Mouse (Mus musculus) heart, embryonic 16.5 days (tissue): ENCODE data around the gene Glt6d1. TPM values are rescaled to one million over a fixed set of nuclear protein-coding genes. Genes with fewer than 3 reads are reported as not detected.

Experiments used
- ATAC-seq: fragments of 200-750 bp; cut with Nextera tagmentation; replicated peaks from 2 replicates; pipeline ENCODE4 v1.8.0; 2017; ENCODE audit warnings: moderate number of reproducible peaks; ENCODE audit not compliant: insufficient read depth, low FRiP score; ENCODE audit errors: extremely low read depth
- H3K27ac ChIP-seq: fragments of 300-500 bp; sonication (generic); 2 replicates; pipeline ENCODE4 v1.5.1; 2014; ENCODE audit warnings: mild to moderate bottlenecking, low read length, control low read depth, moderate library complexity
- H3K27me3 ChIP-seq: fragments of 300-500 bp; sonication (generic); 2 replicates; pipeline ENCODE4 v1.6.1; 2014; ENCODE audit warnings: low read length, mixed read lengths; ENCODE audit not compliant: control insufficient read depth, insufficient read depth
- H3K36me3 ChIP-seq: fragments of 300-500 bp; sonication (generic); 2 replicates; pipeline ENCODE4 v1.6.1; 2014; ENCODE audit not compliant: control insufficient read depth, insufficient read depth
- H3K4me1 ChIP-seq: fragments of 300-500 bp; sonication (generic); 2 replicates; pipeline ENCODE4 v1.6.1; 2014; ENCODE audit warnings: low read length, mixed read lengths; ENCODE audit not compliant: control insufficient read depth, insufficient read depth
- H3K4me2 ChIP-seq: fragments of 300-500 bp; sonication (generic); 2 replicates; pipeline ENCODE4 v1.6.1; 2014; ENCODE audit warnings: low read depth, mild to moderate bottlenecking, control low read depth, low read length
- H3K4me3 ChIP-seq: fragments of 300-500 bp; sonication (generic); 2 replicates; pipeline ENCODE4 v1.5.1; 2014; ENCODE audit warnings: mild to moderate bottlenecking, control low read depth, low read length
- H3K9ac ChIP-seq: fragments of 300-500 bp; sonication (generic); 2 replicates; pipeline ENCODE4 v1.6.1; 2014; ENCODE audit warnings: low read length, control low read depth
- H3K9me3 ChIP-seq: fragments of 300-500 bp; sonication (generic); replicated peaks from 2 replicates; pipeline ENCODE4 v1.6.1; 2016; ENCODE audit warnings: low read length; ENCODE audit not compliant: control insufficient read depth
- WGBS: fragments of 180-500 bp; shearing (Covaris S2); extraction: QIAGEN DNeasy Blood & Tissue Kit; methylation state at CpG from one replicate; pipeline ENCODE4 v1.1.7; 2014; 5-methylcytosine and 5-hydroxymethylcytosine counted together
- polyA plus RNA-seq: library from polyadenylated mRNA; unstranded; fragments of >200 nt; fragmentation: Nextera tagmentation; extraction: Ambion mirVana; gene quantifications from 2 replicates; pipeline ENCODE4 v1.2.1, GENCODE M21; 2015

Gene Glt6d1
- polyA plus RNA-seq, 1 experiment from 2014 or later = not detected

DNA sequence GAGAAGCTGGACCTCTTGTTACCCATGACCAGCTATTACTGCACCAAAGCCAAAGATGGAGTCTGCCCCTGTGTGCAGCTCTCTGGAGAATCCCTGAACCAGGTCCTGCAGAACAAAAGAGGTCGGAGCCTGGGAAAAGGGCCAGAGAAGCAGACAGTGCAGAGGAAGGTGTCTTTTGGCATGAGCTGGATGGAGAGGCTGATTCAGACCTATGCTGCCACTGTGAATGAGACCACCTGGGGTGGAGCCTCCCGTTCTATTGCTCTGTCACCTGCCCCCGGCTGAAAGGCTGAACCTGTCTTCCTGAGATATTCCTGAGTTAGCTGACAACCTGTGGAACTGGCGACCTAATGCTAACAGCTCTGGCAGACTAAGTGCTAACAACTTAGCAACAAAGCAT, 34.7 kb downstream of the Glt6d1 start:
- Histone ChIP-seq H3K9me3 (no peaks in the 10 kb centered on the region), H3K36me3 (no peaks in the 10 kb centered on the region), H3K27me3 (peaks cover 4% of the 10 kb centered on the region; the same call in 1 of the 2 replicates), H3K4me2 (no peak overlapping the region), H3K4me3 (no peak overlapping the region), H3K27ac (no peak overlapping the region), H3K4me1 (no peaks in the 10 kb centered on the region), H3K9ac (no peak overlapping the region)
- 52% methylated on average over 4 of the region's 4 CpGs for WGBS
- no peak for ATAC-seq

DNA sequence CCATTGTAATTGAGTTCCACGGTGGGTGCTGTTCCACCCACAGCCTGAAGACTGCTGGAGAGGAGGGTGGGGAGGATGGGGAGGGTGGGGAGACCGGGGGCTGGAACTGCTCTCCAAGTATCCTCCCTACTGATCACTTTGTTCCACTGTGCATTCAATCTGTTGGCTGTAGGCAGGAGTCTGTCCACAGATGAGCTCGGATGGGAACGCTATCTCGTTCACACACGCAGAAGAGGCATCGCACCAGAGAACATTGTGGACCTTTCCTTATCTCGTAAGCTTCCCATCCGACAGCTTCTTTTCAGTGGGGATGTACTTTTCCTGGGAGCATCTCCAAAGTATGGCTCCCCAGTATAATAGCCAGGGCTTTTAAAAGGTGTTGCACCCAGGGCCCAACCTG, 36.6 kb downstream of the Glt6d1 start:
- 67% methylated on average over 9 of the region's 9 CpGs for WGBS
- Histone ChIP-seq H3K4me3 (no peak overlapping the region), H3K9ac (no peak overlapping the region), H3K27me3 (peaks cover 2% of the 10 kb centered on the region; the same call in 1 of the 2 replicates), H3K4me1 (no peaks in the 10 kb centered on the region), H3K9me3 (no peaks in the 10 kb centered on the region), H3K36me3 (no peaks in the 10 kb centered on the region), H3K27ac (no peak overlapping the region), H3K4me2 (no peak overlapping the region)
- ATAC-seq = no peak

DNA sequence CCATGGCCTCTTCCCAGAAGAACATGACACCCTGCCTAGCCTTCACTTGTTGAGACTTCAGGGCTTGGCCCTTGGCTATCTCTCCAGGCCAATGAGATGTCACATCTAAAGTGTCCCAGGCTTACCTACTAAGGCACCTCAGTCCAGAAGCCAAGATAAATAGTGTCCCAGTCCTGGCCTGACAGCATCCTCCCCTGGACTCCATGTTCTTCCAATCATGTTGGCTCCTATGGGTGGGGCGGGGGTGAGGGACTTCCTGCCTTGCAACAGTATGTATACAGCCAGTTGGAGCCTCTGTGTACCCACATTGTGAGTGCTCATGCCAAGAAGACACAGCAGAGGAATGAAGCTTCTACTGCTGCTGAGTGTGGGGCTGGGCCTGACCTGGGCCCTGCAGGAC, 38.9 kb downstream of the Glt6d1 start, which contains the start of gene Lcn11:
TSS of gene Lcn11 (plus strand) at position 301 of the 400 bp plus-strand sequence.
- H3K4me2 ChIP-seq = no peak within 1 kb of the TSS

DNA sequence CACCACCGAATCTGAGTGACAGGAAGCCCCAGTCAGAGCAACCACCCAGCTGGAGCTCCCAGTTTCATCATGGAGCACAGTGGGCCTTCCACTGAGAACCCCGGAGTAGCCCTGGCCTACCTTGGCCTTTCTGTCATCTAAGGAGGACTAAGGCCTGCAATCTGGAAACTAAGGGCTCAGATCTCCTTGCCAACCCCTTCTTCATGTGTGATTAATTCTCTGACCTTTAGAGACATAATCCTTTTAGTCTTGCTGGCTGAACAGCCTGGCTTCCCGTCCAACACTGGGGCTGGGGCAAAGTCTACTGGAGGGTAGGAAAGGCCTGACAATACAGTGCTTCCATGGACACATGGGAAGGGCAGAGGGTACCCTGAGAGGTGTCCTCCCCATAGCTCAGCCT, 39.7 kb downstream of the Glt6d1 start:
- no peaks in the 10 kb centered on the region for H3K9me3 ChIP-seq
- H3K9ac ChIP-seq = no peak overlapping the region
- no peaks in the 10 kb centered on the region for H3K36me3 ChIP-seq
- no peak for ATAC-seq
- H3K27ac ChIP-seq = no peak overlapping the region
- H3K27me3 ChIP-seq = peaks cover 2% of the 10 kb centered on the region; the same call in 1 of the 2 replicates
- H3K4me1 ChIP-seq = no peaks in the 10 kb centered on the region
- no peak overlapping the region for H3K4me2 ChIP-seq
- H3K4me3 ChIP-seq = no peak overlapping the region
- 72% methylated on average over 3 of the region's 3 CpGs for WGBS

More for the DNA sequence above, 38.9 kb downstream of the Glt6d1 start, which contains the start of gene Lcn11:
- H3K9me3 ChIP-seq = no peaks in the 10 kb centered on the region
- H3K9ac ChIP-seq = no peak within 1 kb of the TSS
- no peak within 1 kb of the TSS for H3K27ac ChIP-seq
- H3K27me3 ChIP-seq = peaks cover 2% of the 10 kb centered on the region; the same call in 1 of the 2 replicates
- no peak for ATAC-seq
- no peak within 1 kb of the TSS for H3K4me3 ChIP-seq
- 87% methylated on average over 1 of the region's 1 CpGs for WGBS
- no peaks in the 10 kb centered on the region for H3K4me1 ChIP-seq
- H3K36me3 ChIP-seq = no peaks in the 10 kb centered on the region

DNA sequence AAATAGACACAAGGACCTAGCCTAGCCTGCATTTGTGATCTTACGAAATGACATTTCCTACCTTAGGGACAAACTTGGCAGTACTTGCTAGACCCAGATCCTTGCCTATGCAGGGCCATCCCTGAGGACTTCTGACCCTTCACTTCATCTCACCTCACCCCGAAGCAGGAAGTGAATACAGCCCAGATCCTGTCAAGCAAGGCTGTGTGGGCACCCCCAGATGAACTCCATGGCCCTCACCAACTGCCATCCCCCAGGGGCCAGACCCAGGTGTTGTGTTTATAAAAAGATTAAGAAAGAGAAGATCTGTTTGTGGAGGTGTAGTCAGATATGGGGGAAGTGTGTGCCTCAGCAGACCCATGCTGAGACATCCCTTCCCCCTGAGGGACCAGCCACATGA, 41.0 kb downstream of the Glt6d1 start:
- no peak for ATAC-seq
- Histone ChIP-seq H3K4me1 (no peaks in the 10 kb centered on the region), H3K27ac (no peak overlapping the region), H3K9ac (no peak overlapping the region), H3K36me3 (no peaks in the 10 kb centered on the region), H3K4me2 (no peak overlapping the region), H3K9me3 (no peaks in the 10 kb centered on the region), H3K4me3 (no peak overlapping the region), H3K27me3 (no peaks in the 10 kb centered on the region)
- 69% methylated on average over 2 of the region's 2 CpGs for WGBS

DNA sequence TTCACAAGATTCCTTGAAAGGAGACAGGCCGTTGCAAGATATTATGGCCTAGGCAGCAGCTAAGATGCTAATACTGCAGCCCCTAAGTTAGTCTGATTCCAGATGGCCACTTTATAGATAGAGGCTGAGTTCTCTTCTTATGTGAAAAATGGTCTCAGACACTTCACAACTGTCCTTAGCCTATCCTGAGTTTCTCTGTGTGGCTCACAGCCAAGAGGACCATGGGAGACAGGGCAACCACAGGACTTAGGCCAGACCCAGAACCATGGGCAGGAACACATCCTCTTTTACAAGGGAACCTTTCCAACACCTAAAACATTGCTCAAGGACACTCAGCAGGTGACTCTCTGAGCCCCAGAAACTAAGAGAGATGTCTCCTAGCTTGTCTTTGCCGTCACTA, 42.1 kb downstream of the Glt6d1 start:
- Histone ChIP-seq H3K27ac (no peak overlapping the region), H3K36me3 (no peaks in the 10 kb centered on the region), H3K4me2 (no peak overlapping the region), H3K9me3 (no peaks in the 10 kb centered on the region), H3K4me3 (no peak overlapping the region), H3K27me3 (no peaks in the 10 kb centered on the region), H3K9ac (no peak overlapping the region), H3K4me1 (no peaks in the 10 kb centered on the region)
- no peak for ATAC-seq
- WGBS = 78% methylated on average over 2 of the region's 2 CpGs

DNA sequence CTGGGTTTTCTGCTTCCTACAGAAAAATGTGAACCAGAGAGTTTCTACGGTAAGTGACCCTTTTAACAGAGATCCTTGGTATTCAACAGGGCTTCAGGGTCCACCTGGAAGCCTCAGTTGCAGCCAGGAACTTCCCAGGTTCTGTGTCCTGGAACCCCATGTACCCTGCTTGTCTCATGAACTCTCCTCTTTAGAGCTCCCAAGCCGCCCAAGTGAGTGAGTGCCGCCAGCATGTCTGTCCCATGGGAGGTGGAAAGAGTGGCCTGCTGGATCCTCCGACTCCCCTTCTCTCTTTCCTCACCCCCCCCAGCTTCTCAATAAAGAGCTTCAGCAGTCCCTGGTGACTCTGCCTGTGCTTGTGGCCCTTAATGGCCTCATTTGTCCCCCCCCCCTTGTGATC, 47.9 kb downstream of the Glt6d1 start:
- Histone ChIP-seq H3K27me3 (no peaks in the 10 kb centered on the region), H3K4me3 (no peak overlapping the region), H3K36me3 (no peaks in the 10 kb centered on the region), H3K9ac (no peak overlapping the region), H3K4me1 (no peaks in the 10 kb centered on the region), H3K27ac (no peak overlapping the region), H3K9me3 (no peaks in the 10 kb centered on the region), H3K4me2 (no peak overlapping the region)
- no peak for ATAC-seq
- WGBS = 60% methylated on average over 4 of the region's 4 CpGs

DNA sequence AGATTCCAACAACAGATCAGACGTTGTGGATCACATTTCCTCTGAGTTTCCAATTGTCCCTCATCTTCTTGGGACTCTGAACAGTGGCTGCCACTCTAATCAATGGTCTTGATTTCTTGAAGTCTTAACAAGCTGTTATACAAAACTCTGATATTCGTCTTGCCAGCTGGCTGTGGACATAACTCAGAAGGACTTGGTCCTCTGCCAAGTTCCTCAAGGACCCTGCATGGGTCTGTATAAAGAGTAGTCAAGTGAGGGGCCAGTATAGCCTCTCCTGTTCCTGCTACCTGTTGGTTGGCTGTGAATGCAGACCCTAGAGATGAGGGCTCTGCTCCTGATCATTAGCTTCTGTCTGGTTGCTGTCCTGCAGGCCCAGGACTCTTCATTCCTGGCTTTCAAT, 50.4 kb downstream of the Glt6d1 start, which contains the start of gene Lcn3:
TSS of gene Lcn3 (plus strand) at position 301 of the 400 bp plus-strand sequence.
- no peak within 1 kb of the TSS for H3K4me2 ChIP-seq
- H3K4me1 ChIP-seq = no peaks in the 10 kb centered on the region
- H3K9me3 ChIP-seq = no peaks in the 10 kb centered on the region
- no peak for ATAC-seq
- no peak within 1 kb of the TSS for H3K4me3 ChIP-seq
- no peak within 1 kb of the TSS for H3K9ac ChIP-seq
- no peak within 1 kb of the TSS for H3K27ac ChIP-seq
- no peaks in the 10 kb centered on the region for H3K27me3 ChIP-seq
- H3K36me3 ChIP-seq = no peaks in the 10 kb centered on the region
- WGBS = 31% methylated on average over 2 of the region's 2 CpGs

DNA sequence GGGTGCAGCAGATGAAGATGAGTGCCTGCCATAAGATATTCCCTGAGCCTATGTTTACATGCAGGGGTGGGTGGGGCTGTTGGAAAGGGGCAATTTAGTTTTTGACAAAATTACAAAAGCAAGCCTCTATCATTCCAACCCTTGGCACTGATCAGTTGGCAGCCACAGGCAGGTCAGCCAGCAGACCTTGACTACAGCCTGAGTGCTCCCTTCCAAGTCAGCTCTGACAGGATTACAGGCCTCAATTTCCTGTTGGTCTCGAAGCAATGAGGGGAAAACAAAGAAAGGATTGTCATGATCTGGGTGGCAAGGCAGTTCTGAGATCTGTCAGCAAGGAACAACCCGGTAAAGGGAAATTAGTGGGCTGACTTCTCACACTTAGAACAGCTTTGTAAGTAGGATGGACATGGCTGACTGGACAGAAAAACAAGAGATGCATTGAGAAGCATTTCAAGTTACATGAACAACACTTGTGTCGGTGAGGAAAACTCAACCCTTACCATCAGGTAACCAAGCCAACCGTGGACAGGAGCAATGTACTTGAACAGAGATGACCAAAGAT, 57.5 kb downstream of the Glt6d1 start:
- WGBS = 58% methylated on average over 4 of the region's 4 CpGs
- no peak for ATAC-seq
- H3K9me3 ChIP-seq = peaks cover 5% of the 10 kb centered on the region
- H3K4me3 ChIP-seq = no peak overlapping the region
- H3K4me2 ChIP-seq = no peak overlapping the region
- H3K36me3 ChIP-seq = no peaks in the 10 kb centered on the region
- H3K9ac ChIP-seq = no peak overlapping the region
- H3K27ac ChIP-seq = no peak overlapping the region
- H3K4me1 ChIP-seq = no peaks in the 10 kb centered on the region
- no peaks in the 10 kb centered on the region for H3K27me3 ChIP-seq
